Mouse (Mus musculus) small intestine, adult 2 months (tissue): ENCODE results near the gene Adgrg3.

Experiments
- CTCF ChIP-seq: fragments of 200-500 bp; IDR thresholded peaks from 2 replicates; pipeline ENCODE4 v1.5.1; 2012; ENCODE audit warnings: low read depth, mild to moderate bottlenecking, control low read depth, inconsistent platforms, low read length, moderate library complexity, mixed read lengths; ENCODE audit not compliant: insufficient replicate concordance, insufficient read length; ENCODE audit errors: extremely low read depth
- POLR2A ChIP-seq: fragments of 200-500 bp; IDR thresholded peaks from 2 replicates; pipeline ENCODE4 v1.6.1; 2012; ENCODE audit warnings: low read depth, mild to moderate bottlenecking, control low read depth, inconsistent platforms, low read length, moderate library complexity

DNA sequence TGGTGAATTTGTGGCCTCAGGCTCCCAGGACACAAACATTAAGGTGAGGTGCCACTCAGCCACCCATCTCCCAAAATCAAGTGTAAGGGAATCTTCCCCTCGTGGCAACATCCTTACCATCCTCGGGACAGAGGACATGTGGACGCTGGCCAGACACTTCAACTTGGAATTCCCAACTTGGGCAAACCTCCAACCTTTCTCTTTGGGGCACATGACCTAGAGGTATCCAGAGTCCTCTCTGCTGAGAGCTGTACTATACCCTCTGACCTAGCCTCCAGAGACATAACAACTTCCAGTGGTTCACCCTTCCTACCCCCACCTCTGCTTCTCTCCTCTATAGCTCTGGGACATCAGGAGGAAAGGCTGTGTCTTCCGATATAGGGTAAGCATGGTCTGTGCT, 76.1 kb downstream of the Adgrg3 start:
- TF ChIP-seq CTCF (no peak), POLR2A (no peak)
